Mouse (Mus musculus) lung, postnatal 0 days (tissue): ENCODE data around the gene Nat8f4.

Experiments
- CTCF ChIP-seq: IDR thresholded peaks from 2 replicates; pipeline ENCODE4 v1.5.1; 2016; ENCODE audit warnings: antibody characterized with exemption, mild to moderate bottlenecking
- EP300 ChIP-seq: IDR thresholded peaks from 2 replicates; pipeline ENCODE4 v1.6.1; 2016; ENCODE audit warnings: antibody characterized with exemption, mild to moderate bottlenecking, control low read depth

DNA sequence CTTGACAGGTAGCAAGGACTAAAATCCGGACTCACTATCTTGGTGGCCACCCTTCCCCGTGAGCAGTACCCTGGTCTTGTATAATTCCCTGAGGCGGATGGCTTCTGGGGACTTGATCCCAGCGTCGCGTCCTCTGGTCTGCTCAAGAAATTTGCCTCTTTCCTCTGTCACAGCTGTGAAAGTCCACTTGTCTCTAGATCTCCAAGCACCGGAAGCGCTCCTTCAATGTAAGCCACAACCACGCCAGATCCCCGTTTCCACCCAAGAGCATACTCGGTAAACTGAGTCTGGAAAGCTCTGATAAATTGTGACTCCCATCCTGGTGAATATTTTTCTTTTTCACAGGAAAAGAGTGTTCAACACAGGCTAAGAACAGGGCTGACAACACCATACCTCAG, 10.5 kb upstream of the Nat8f4 start:
- TF ChIP-seq CTCF (no peak), EP300 (no peak)
